Mouse (Mus musculus) layer of hippocampus, adult 18-20 months (tissue): ENCODE measurements around the gene Ociad2. TPM values are rescaled to one million over a fixed set of nuclear protein-coding genes. Genes with fewer than 3 reads are reported as not detected.

Experiments used
- total RNA-seq, 2 experiments: library from RNA; stranded (reverse); gene quantifications; 2 replicates each; pipeline ENCODE4 v1.2.3; 2021

Ociad2 gene
- total RNA-seq, 2 experiments from 2014 or later, result 124 to 136 TPM

Other genes starting within 250 kb of the Ociad2 start
- gene Fryl, start 84.4 kb downstream of the Ociad2 start, total RNA-seq, result 10 to 100 TPM; 63.6 to 66.7 TPM
- 100 to 1,000 TPM; 467 to 470 TPM for gene Ociad1, start 48.2 kb downstream of the Ociad2 start, total RNA-seq
- under 1 TPM; 0.68 to 0.89 TPM for gene Cwh43, start 65.0 kb upstream of the Ociad2 start, total RNA-seq
- 100 to 1,000 TPM; 120 to 121 TPM for gene Dcun1d4, start 140.0 kb upstream of the Ociad2 start, total RNA-seq